Comparison of ENCODE assay signal across 9 mouse cellular contexts in the genomic region with DNA sequence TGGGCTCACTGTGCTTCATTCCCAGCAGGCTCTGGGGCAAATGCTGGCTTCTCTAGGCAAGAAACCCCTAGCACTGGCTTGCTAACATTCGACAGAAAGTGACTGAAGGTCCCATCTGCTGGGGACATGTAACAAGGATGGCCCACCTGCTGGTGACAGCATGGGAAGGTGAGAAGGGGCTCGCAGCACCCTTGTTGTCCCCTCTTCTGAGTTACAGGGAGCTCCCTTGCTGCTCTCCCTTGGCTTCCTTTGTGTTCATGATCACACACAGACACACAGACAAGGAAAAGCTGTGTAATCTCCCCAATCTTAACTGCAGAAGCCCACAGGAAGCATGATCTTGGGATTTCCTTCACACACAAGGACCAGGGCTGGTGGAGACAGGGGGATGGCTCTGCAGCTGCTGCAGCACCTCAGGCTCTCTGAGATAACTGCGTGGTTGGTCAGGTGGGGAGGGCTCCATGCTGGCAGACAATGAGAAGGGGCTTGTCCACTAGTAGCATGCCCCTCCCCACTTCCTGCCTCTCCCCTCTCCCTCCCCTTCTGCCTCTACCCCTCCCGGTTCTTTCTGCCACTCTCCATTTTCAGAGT.
DNase-seq lines count a peak whose midpoint lies in the region; ATAC-seq lines count a peak whose summit lies in the region.
"Had no signal": no experiment of that assay in that cellular context is flagged by ENCODE, and none has a peak within 500 bp of the region (broad histone marks: within the 10 kb centered on the region; RNA-seq: fewer than 3 reads in every experiment).

No protein-coding gene starts in this region.

- H3K27me3 ChIP-seq in midbrain, embryonic 11.5 days (ENCODE audit: control insufficient read depth, insufficient read depth, low read length): no peaks in the 10 kb centered on the region
- no peaks in the 10 kb centered on the region for H3K27me3 ChIP-seq in midbrain, embryonic 13.5 days
- H3K27me3 ChIP-seq in intestine, embryonic 16.5 days (replicated peaks; ENCODE audit: control insufficient read depth, insufficient read depth, low read length): no peaks in the 10 kb centered on the region
- H3K27me3 ChIP-seq: neural tube, embryonic 12.5 days had no signal

- H3K9me3 ChIP-seq in midbrain, embryonic 11.5 days (ENCODE audit: control insufficient read depth, low read length): no peaks in the 10 kb centered on the region
- no peaks in the 10 kb centered on the region for H3K9me3 ChIP-seq in midbrain, embryonic 13.5 days
- H3K9me3 ChIP-seq in intestine, embryonic 16.5 days (ENCODE audit: control insufficient read depth, low read length): no peaks in the 10 kb centered on the region
- H3K9me3 ChIP-seq: neural tube, embryonic 12.5 days had no signal

- 35% methylated on average over 4 of the region's 4 CpGs for WGBS in midbrain, embryonic 11.5 days
- WGBS in midbrain, embryonic 13.5 days: 39% methylated on average over 4 of the region's 4 CpGs
- WGBS in intestine, embryonic 16.5 days: 45% methylated on average over 4 of the region's 4 CpGs

- H3K36me3 ChIP-seq in midbrain, embryonic 11.5 days (ENCODE audit: control insufficient read depth, insufficient read depth, low read length): no peaks in the 10 kb centered on the region
- H3K36me3 ChIP-seq in midbrain, embryonic 13.5 days: no peaks in the 10 kb centered on the region
- H3K36me3 ChIP-seq in intestine, embryonic 16.5 days (ENCODE audit: control insufficient read depth, insufficient read depth, low read length): no peaks in the 10 kb centered on the region
- H3K36me3 ChIP-seq: neural tube, embryonic 12.5 days had no signal

- no peak overlapping the region for H3K4me3 ChIP-seq in midbrain, embryonic 11.5 days (ENCODE audit: low read depth, low read length)
- no peak overlapping the region for H3K4me3 ChIP-seq in midbrain, embryonic 13.5 days (replicated peaks)
- no peak overlapping the region for H3K4me3 ChIP-seq in intestine, embryonic 16.5 days (ENCODE audit: low read length)
- H3K4me3 ChIP-seq: neural tube, embryonic 12.5 days had no signal

- no peaks in the 10 kb centered on the region for H3K4me1 ChIP-seq in midbrain, embryonic 11.5 days (ENCODE audit: control insufficient read depth, insufficient read depth, low read length)
- H3K4me1 ChIP-seq in midbrain, embryonic 13.5 days (replicated peaks): 0 out of 2 replicates have a peak, but pooled peaks cover 4% of the 10 kb centered on the region
- H3K4me1 ChIP-seq in intestine, embryonic 16.5 days (ENCODE audit: control insufficient read depth, insufficient read depth, low read length): peaks cover 7% of the 10 kb centered on the region; the same call in 1 of the 2 replicates
- H3K4me1 ChIP-seq: neural tube, embryonic 12.5 days had no signal

- H3K9ac ChIP-seq in midbrain, embryonic 11.5 days (ENCODE audit: low read length): 0 out of 2 replicates have a peak overlapping the region, but pooled peaks have one; percentile 13
- no peak overlapping the region for H3K9ac ChIP-seq in midbrain, embryonic 13.5 days (replicated peaks)
- peak overlapping the region; percentile 48; the same call in 1 of the 2 replicates for H3K9ac ChIP-seq in intestine, embryonic 16.5 days (ENCODE audit: low read depth, low read length)
- H3K9ac ChIP-seq: neural tube, embryonic 12.5 days had no signal

- no peak overlapping the region for H3K4me2 ChIP-seq in midbrain, embryonic 11.5 days
- H3K4me2 ChIP-seq in midbrain, embryonic 13.5 days (replicated peaks): no peak overlapping the region
- no peak overlapping the region; the same call in 1 of the 2 replicates for H3K4me2 ChIP-seq in intestine, embryonic 16.5 days (ENCODE audit: low read depth, low read length)
- H3K4me2 ChIP-seq: neural tube, embryonic 12.5 days had no signal

- intact Hi-C loops in gastrocnemius, postnatal 14 days (cut with DNase I; ENCODE audit: low total_unique reads): loop anchor here (10.0 kb wide), 1 partner anchor 114 kb away; no protein-coding TSS in a partner anchor

- peak; percentile 80 for DNase-seq in heart, adult 11 months
- DNase-seq in heart, adult 18-20 months: no peak
- peak; percentile 67 for DNase-seq in midbrain, embryonic 11.5 days (ENCODE audit: low spot score, missing footprints)
- DNase-seq in thymus, postnatal 14 days: peak; percentile 46
- DNase-seq in gastrocnemius, postnatal 14 days: no peak
- no peak for DNase-seq in layer of hippocampus, postnatal 10 days (ENCODE audit: low spot score in 2 of 2)

- H3K27ac ChIP-seq in midbrain, embryonic 11.5 days (ENCODE audit: low read depth, low read length): peak overlapping the region; percentile 11; the same call in 1 of the 2 replicates
- H3K27ac ChIP-seq in midbrain, embryonic 13.5 days: no peak overlapping the region
- H3K27ac ChIP-seq in intestine, embryonic 16.5 days (ENCODE audit: low read length): peak overlapping the region; percentile 26; the same call in 1 of the 2 replicates
- H3K27ac ChIP-seq: neural tube, embryonic 12.5 days had no signal

- no peak for ATAC-seq in midbrain, embryonic 11.5 days (ENCODE audit: low FRiP score)
- ATAC-seq in midbrain, embryonic 13.5 days: no peak
- peak; percentile 29; the same call in 1 of the 2 replicates for ATAC-seq in intestine, embryonic 16.5 days

Comparison
In these comparisons a context has a peak if more than half of its experiments do, and no peak if none do; other contexts are left out.
1. DNase-seq: peak in heart, adult 11 months (single experiment), midbrain, embryonic 11.5 days (single experiment) and thymus, postnatal 14 days (single experiment); none in heart, adult 18-20 months (0 of 2), gastrocnemius, postnatal 14 days (single experiment) and layer of hippocampus, postnatal 10 days (0 of 2).